Mouse (Mus musculus): ENCODE data around the gene Dclk2.

DNA sequence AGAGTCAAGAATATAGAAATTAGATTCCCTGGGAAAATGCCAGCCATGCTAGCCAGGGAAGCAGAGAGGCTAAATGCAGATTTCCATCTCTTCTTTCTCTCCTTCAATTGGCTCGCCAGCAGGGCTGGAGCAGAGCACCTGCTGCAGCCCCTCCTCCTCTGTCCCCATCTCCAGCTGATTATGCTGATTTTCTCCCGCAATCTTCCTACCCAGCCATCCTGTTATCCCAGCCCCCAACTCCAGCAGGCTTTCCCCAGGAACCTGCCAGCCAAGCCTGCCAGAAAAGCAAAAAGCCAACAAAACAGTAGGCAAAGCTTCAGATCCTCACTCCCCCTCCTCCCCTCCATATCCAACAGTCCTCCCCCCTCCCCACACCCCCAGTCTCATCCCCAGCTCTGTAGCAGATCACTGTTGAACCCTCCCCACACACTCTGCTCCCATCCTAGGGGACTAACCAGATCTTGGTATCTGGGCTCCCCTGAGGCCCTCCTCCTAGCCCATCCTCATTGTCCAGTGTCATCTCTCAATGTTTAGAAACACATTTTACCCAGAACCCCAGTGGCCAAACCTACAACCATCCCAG, 15.7 kb upstream of the Dclk2 start:
- TF ChIP-seq CHD1 (IDR thresholded peaks at IDR 0.05; ENCODE audit: low read depth, low read length): no peak
- TF ChIP-seq JUND (IDR thresholded peaks at IDR 0.05; ENCODE audit: low read depth, low read length): no peak
- no peak for TF ChIP-seq EP300 (IDR thresholded peaks at IDR 0.05; ENCODE audit: low read depth in 1 of 2, low read length in 2 of 2)
- TF ChIP-seq ELF1 (IDR thresholded peaks at IDR 0.05; ENCODE audit: low read depth, low read length): no peak
- no peak for TF ChIP-seq ZMIZ1 (IDR thresholded peaks at IDR 0.05; ENCODE audit: low read depth, low read length)
- TF ChIP-seq CTCF (IDR thresholded peaks at IDR 0.05 in 2 of 3, conservative IDR thresholded peaks at IDR 0.05 in 1 of 3; ENCODE audit: control insufficient read depth in 1 of 3, insufficient read depth in 1 of 3, low read depth in 2 of 3, low read length in 3 of 3, poor library complexity in 1 of 3, severe bottlenecking in 1 of 3): no peak
- no peak for TF ChIP-seq POLR2A (IDR thresholded peaks at IDR 0.05; ENCODE audit: control insufficient read depth in 1 of 2, insufficient read depth in 1 of 2, low read depth in 1 of 2, low read length in 2 of 2, poor library complexity in 1 of 2)
- TF ChIP-seq CHD2 (IDR thresholded peaks at IDR 0.05; ENCODE audit: low read length): no peak
- TF ChIP-seq ZC3H11A (IDR thresholded peaks at IDR 0.05; ENCODE audit: low read depth, low read length): no peak
- TF ChIP-seq RAD21 (IDR thresholded peaks at IDR 0.05; ENCODE audit: low read depth, low read length): no peak
- TF ChIP-seq HCFC1 (IDR thresholded peaks at IDR 0.05; ENCODE audit: low read depth, low read length): no peak
- no peak for TF ChIP-seq NRF1 (IDR thresholded peaks at IDR 0.05; ENCODE audit: insufficient read depth, low read depth, low read length, poor library complexity, severe bottlenecking)
- no peak for TF ChIP-seq SMC3 (IDR thresholded peaks at IDR 0.05; ENCODE audit: low read depth, low read length)
